Mouse (Mus musculus) kidney, adult 2 months (tissue): ENCODE results near the gene Gpr4.

Source experiments
- CTCF ChIP-seq: fragments of 200-500 bp; conservative IDR thresholded peaks from 2 replicates; pipeline ENCODE4 v1.5.1; 2011; ENCODE audit warnings: low read depth, mild to moderate bottlenecking, control low read depth, low read length, moderate library complexity, mixed read lengths; ENCODE audit not compliant: insufficient read depth, insufficient read length
- POLR2A ChIP-seq: fragments of 200-500 bp; IDR thresholded peaks from one replicate; pipeline ENCODE4 v1.6.1; 2011; ENCODE audit warnings: low read depth, low read length, control low read depth

- TF ChIP-seq CTCF = no peak
- no peak for TF ChIP-seq POLR2A
Measured at GRCm38 (mm10) chr7:19211041-19211675, 1.2 kb upstream of the Gpr4 start.
